Mouse (Mus musculus): ENCODE data around the gene Mad1l1. TPM values are rescaled to one million over a fixed set of nuclear protein-coding genes. Genes with fewer than 3 reads are reported as not detected.
A peak's percentile ranks its signal among the peaks of the same experiment; 100 is the strongest.

Mad1l1 gene
- total and polyA plus RNA-seq, 3 experiments, result 40.5 to 65.2 TPM; not detected in 1

DNA sequence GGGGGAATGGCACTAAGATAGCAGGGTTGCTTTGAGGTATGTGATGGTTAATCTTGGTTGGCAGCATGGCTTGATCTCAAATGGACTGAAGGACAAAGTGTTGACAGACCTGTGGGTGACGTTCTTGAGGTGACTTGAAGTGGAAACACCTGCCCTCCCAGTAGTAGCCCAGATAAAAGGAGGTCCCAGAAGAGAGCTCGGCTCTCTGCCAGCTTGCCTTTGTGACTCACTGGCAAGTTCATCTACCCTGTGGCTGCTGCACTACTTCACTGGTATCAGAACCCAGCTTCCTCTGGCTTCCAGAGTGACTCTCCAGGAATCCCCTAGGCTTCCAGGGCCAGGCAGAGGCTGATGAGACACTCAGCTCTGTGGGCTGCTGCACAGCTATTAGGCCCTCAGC, 170.2 kb downstream of the Mad1l1 start:
- Histone ChIP-seq H3K4me3 (ENCODE audit: control insufficient read depth in 1 of 2, insufficient read depth in 1 of 2, low read depth in 2 of 2, low read length in 2 of 2) (no peak overlapping the region), H3K79me2 (ENCODE audit: control insufficient read depth, insufficient read depth, low read length, poor library complexity) (no peaks in the 10 kb centered on the region), H3K27ac (ENCODE audit: control insufficient read depth, low read depth, low read length) (no peak overlapping the region), H3K9ac (ENCODE audit: control insufficient read depth, low read depth, low read length, poor library complexity, severe bottlenecking) (no peak overlapping the region), H3K9me3 (replicated peaks; ENCODE audit: insufficient read depth, low read length) (no peaks in the 10 kb centered on the region), H3K4me1 (ENCODE audit: control insufficient read depth in 1 of 2, insufficient read depth in 2 of 2, low read length in 2 of 2) (peaks cover 5 to 41% of the 10 kb centered on the region in 2 experiments), H3K36me3 (ENCODE audit: control insufficient read depth in 1 of 2, insufficient read depth in 2 of 2, low read length in 2 of 2) (peaks cover 0 to 29% of the 10 kb centered on the region in 2 experiments; a peak in 3 of 4 replicates), H3K27me3 (ENCODE audit: control insufficient read depth in 1 of 2, insufficient read depth in 2 of 2, low read length in 2 of 2) (no peaks in the 10 kb centered on the region)
- peak; percentile 73 for DNase-seq (ENCODE audit: low read depth, low spot score)
- TF ChIP-seq MXI1 (IDR thresholded peaks at IDR 0.05; ENCODE audit: low read depth, low read length) (no peak), BHLHE40 (IDR thresholded peaks at IDR 0.05; ENCODE audit: borderline replicate concordance, low read depth, low read length) (no peak), TAL1 (IDR thresholded peaks at IDR 0.05; ENCODE audit: low read length) (no peak), ZNF384 (IDR thresholded peaks at IDR 0.05; ENCODE audit: low read depth, low read length) (no peak), RCOR1 (IDR thresholded peaks at IDR 0.05; ENCODE audit: low read depth, low read length) (no peak), NELFE (IDR thresholded peaks at IDR 0.05; ENCODE audit: low read depth, low read length) (no peak), ZC3H11A (IDR thresholded peaks at IDR 0.05; ENCODE audit: low read depth, low read length) (no peak), MEF2A (IDR thresholded peaks at IDR 0.05; ENCODE audit: extremely low read depth, insufficient replicate concordance, low read depth, low read length, poor library complexity, severe bottlenecking) (no peak), MAFK (IDR thresholded peaks at IDR 0.05; ENCODE audit: borderline replicate concordance, low read depth, low read length) (no peak), E2F4 (IDR thresholded peaks at IDR 0.05; ENCODE audit: borderline replicate concordance, low read depth, low read length) (no peak)

DNA sequence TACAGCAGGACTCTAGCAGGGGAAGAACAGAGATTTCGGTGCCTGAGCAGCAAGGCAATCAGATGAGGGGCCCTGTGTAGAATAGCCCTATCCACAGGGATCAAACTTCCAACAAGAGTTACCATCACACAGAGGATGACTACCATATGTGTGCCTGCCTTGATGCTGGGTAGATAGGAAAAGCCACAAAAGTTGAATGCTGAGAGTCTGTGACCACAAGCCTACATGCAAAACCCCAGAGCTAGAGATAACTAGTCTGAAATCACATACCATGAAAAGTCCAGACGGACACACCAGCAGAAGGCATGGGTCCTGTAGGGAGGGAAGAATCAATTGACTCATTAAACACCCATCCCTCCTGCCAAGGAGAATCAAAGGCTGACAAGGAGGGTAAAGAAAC, 170.7 kb downstream of the Mad1l1 start:
- Histone ChIP-seq H3K9ac (ENCODE audit: control insufficient read depth, low read depth, low read length, poor library complexity, severe bottlenecking) (no peak overlapping the region), H3K27ac (ENCODE audit: control insufficient read depth, low read depth, low read length) (no peak overlapping the region), H3K9me3 (replicated peaks; ENCODE audit: insufficient read depth, low read length) (no peaks in the 10 kb centered on the region), H3K27me3 (ENCODE audit: control insufficient read depth in 1 of 2, insufficient read depth in 2 of 2, low read length in 2 of 2) (no peaks in the 10 kb centered on the region), H3K4me3 (ENCODE audit: control insufficient read depth in 1 of 2, insufficient read depth in 1 of 2, low read depth in 2 of 2, low read length in 2 of 2) (no peak overlapping the region), H3K4me1 (ENCODE audit: control insufficient read depth in 1 of 2, insufficient read depth in 2 of 2, low read length in 2 of 2) (peaks cover 5 to 41% of the 10 kb centered on the region in 2 experiments), H3K79me2 (ENCODE audit: control insufficient read depth, insufficient read depth, low read length, poor library complexity) (no peaks in the 10 kb centered on the region), H3K36me3 (ENCODE audit: control insufficient read depth in 1 of 2, insufficient read depth in 2 of 2, low read length in 2 of 2) (peaks cover 0 to 29% of the 10 kb centered on the region in 2 experiments; a peak in 3 of 4 replicates)
- DNase-seq (ENCODE audit: low read depth, low spot score), result peak; percentile 42
- TF ChIP-seq GABPA (IDR thresholded peaks at IDR 0.05; ENCODE audit: low read depth, low read length) (no peak), POLR2AphosphoS5 (IDR thresholded peaks at IDR 0.05; ENCODE audit: borderline replicate concordance, low read depth, low read length) (no peak), MAZ (IDR thresholded peaks at IDR 0.05; ENCODE audit: low read depth, low read length) (no peak), NELFE (IDR thresholded peaks at IDR 0.05; ENCODE audit: low read depth, low read length) (no peak), KAT2A (conservative IDR thresholded peaks at IDR 0.05; ENCODE audit: low read depth, low read length) (no peak), RAD21 (IDR thresholded peaks at IDR 0.05; ENCODE audit: low read depth, low read length) (no peak), RCOR1 (IDR thresholded peaks at IDR 0.05; ENCODE audit: low read depth, low read length) (peak; percentile 97), TAL1 (IDR thresholded peaks at IDR 0.05; ENCODE audit: low read length) (peak; percentile 46), TCF12 (IDR thresholded peaks at IDR 0.05; ENCODE audit: low read depth, low read length) (0 out of 2 replicates have a peak, but pooled peaks have one; percentile 14), USF2 (IDR thresholded peaks at IDR 0.05; ENCODE audit: borderline replicate concordance in 1 of 2, insufficient read depth in 1 of 2, low read depth in 1 of 2, low read length in 2 of 2) (no peak), CHD1 (IDR thresholded peaks at IDR 0.05; ENCODE audit: low read depth, low read length) (no peak), GATA1 (IDR thresholded peaks at IDR 0.05; ENCODE audit: low read depth, low read length) (peak; percentile 64; the same call in 1 of the 2 replicates), CTCF (IDR thresholded peaks at IDR 0.05 in 2 of 3, conservative IDR thresholded peaks at IDR 0.05 in 1 of 3; ENCODE audit: control insufficient read depth in 1 of 3, insufficient read depth in 1 of 3, low read depth in 2 of 3, low read length in 3 of 3, poor library complexity in 1 of 3, severe bottlenecking in 1 of 3) (no peak), POLR2A (IDR thresholded peaks at IDR 0.05; ENCODE audit: control insufficient read depth in 1 of 2, insufficient read depth in 1 of 2, low read depth in 1 of 2, low read length in 2 of 2, poor library complexity in 1 of 2) (no peak), POLR2AphosphoS2 (IDR thresholded peaks at IDR 0.05; ENCODE audit: low read length) (no peak), UBTF (IDR thresholded peaks at IDR 0.05; ENCODE audit: borderline replicate concordance, insufficient read depth, low read depth, low read length) (no peak), MEF2A (IDR thresholded peaks at IDR 0.05; ENCODE audit: extremely low read depth, insufficient replicate concordance, low read depth, low read length, poor library complexity, severe bottlenecking) (no peak), MXI1 (IDR thresholded peaks at IDR 0.05; ENCODE audit: low read depth, low read length) (no peak), BHLHE40 (IDR thresholded peaks at IDR 0.05; ENCODE audit: borderline replicate concordance, low read depth, low read length) (peak; percentile 40; the same call in 1 of the 2 replicates), SMC3 (IDR thresholded peaks at IDR 0.05; ENCODE audit: low read depth, low read length) (no peak), EP300 (IDR thresholded peaks at IDR 0.05; ENCODE audit: low read depth in 1 of 2, low read length in 2 of 2) (peak in 1 of 2 experiments; percentile 19; a peak in 1 of 4 replicates), NRF1 (IDR thresholded peaks at IDR 0.05; ENCODE audit: insufficient read depth, low read depth, low read length, poor library complexity, severe bottlenecking) (no peak), ZKSCAN1 (IDR thresholded peaks at IDR 0.05; ENCODE audit: low read depth, low read length) (no peak)

Data from MEL (cell line).